Mouse (Mus musculus) midbrain, embryonic 15.5 days (tissue): Measurements from ENCODE around the gene Zbtb34. TPM values are rescaled to one million over a fixed set of nuclear protein-coding genes. Genes with fewer than 3 reads are reported as not detected.

Source experiments
- ATAC-seq: fragments of 200-750 bp; cut with Nextera tagmentation; replicated peaks from 2 replicates; pipeline ENCODE4 v1.8.0; 2017; ENCODE audit warnings: moderate TSS enrichment
- H3K27ac ChIP-seq: fragments of 300-500 bp; sonication (generic); 2 replicates; pipeline ENCODE4 v1.5.1; 2015; ENCODE audit warnings: mild to moderate bottlenecking, inconsistent platforms
- H3K27me3 ChIP-seq: fragments of 300-500 bp; sonication (generic); replicated peaks from 2 replicates; pipeline ENCODE4 v1.6.1; 2015; ENCODE audit warnings: inconsistent platforms
- H3K36me3 ChIP-seq: fragments of 300-500 bp; sonication (generic); replicated peaks from 2 replicates; pipeline ENCODE4 v1.6.1; 2015; ENCODE audit warnings: inconsistent platforms
- H3K4me1 ChIP-seq: fragments of 300-500 bp; sonication (generic); 2 replicates; pipeline ENCODE4 v1.6.1; 2015; ENCODE audit warnings: inconsistent platforms
- H3K4me2 ChIP-seq: fragments of 300-500 bp; sonication (generic); 2 replicates; pipeline ENCODE4 v1.6.1; 2015; ENCODE audit warnings: inconsistent platforms, mild to moderate bottlenecking, moderate library complexity
- H3K4me3 ChIP-seq: fragments of 300-500 bp; sonication (generic); 2 replicates; pipeline ENCODE4 v1.5.1; 2015; ENCODE audit warnings: mild to moderate bottlenecking, inconsistent platforms
- H3K9ac ChIP-seq: fragments of 300-500 bp; sonication (generic); 2 replicates; pipeline ENCODE4 v1.6.1; 2015; ENCODE audit warnings: mild to moderate bottlenecking, inconsistent platforms
- H3K9me3 ChIP-seq: fragments of 300-500 bp; sonication (generic); 2 replicates; pipeline ENCODE4 v1.6.1; 2016; ENCODE audit warnings: inconsistent platforms
- WGBS: fragments of 180-500 bp; shearing (Covaris S2); methylation state at CpG from one replicate; pipeline ENCODE4 v1.1.7; 2015; ENCODE audit warnings: mixed read lengths; 5-methylcytosine and 5-hydroxymethylcytosine counted together
- polyA plus RNA-seq: library from polyadenylated mRNA; unstranded; fragments of >200 nt; fragmentation: Nextera tagmentation; extraction: Ambion mirVana; gene quantifications from 2 replicates; pipeline ENCODE4 v1.2.1, GENCODE M21; 2015

Gene Zbtb34
- polyA plus RNA-seq, 1 experiment from 2014 or later: 8.7 TPM

DNA sequence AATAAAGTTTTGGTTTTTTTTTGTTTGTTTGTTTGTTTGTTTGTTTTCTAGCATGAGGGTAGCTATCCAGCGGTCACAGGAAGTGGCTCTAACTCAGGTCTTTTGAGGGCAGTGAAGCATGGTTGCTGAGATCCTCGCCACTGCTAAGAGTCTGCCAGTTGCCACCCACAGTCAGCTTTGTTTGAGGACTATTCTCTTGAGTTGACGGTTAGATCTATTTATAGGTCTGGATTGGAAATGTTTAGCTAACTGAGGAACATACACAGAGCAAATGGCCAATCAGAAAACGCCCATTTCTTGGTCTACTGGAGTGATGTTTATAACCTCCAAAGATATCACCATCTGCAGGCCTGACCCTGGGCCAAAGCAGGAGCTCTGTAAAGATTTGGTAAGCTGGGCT is 11.6 kb upstream of the Zbtb34 start:
- Histone ChIP-seq H3K27ac (no peak overlapping the region), H3K9me3 (no peaks in the 10 kb centered on the region), H3K4me3 (no peak overlapping the region), H3K36me3 (no peaks in the 10 kb centered on the region), H3K9ac (no peak overlapping the region), H3K27me3 (peaks cover 4% of the 10 kb centered on the region; the same call in 1 of the 2 replicates), H3K4me1 (peaks cover 16% of the 10 kb centered on the region), H3K4me2 (no peak overlapping the region)
- no peak for ATAC-seq
- WGBS: 55% methylated on average over 4 of the region's 4 CpGs

DNA sequence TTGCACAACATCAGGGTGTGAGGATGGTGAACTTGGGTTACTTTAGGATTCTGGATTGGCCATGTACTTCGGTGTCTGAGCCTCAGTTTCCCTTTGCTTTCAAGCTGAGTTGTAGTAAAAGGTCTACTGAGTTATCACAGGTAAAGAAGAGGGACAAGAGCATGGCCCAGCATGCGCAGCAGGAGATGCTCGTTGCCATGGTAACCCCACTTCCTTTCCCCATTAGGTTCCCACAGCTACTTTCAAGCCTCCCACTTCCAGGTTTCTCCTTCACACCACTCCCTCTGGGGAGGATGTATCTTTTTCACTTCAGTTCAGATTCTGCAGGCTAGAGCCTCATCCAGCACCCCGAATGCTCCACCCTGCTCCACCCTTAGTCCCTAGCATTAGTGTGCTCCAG is 9.8 kb upstream of the Zbtb34 start:
- H3K4me1 ChIP-seq: peaks cover 25% of the 10 kb centered on the region
- peak; percentile 44; the same call in 1 of the 2 replicates for ATAC-seq
- H3K4me3 ChIP-seq: no peak overlapping the region
- H3K36me3 ChIP-seq: no peaks in the 10 kb centered on the region
- H3K27me3 ChIP-seq: peaks cover 4% of the 10 kb centered on the region; the same call in 1 of the 2 replicates
- H3K9ac ChIP-seq: no peak overlapping the region
- H3K9me3 ChIP-seq: no peaks in the 10 kb centered on the region
- 22% methylated on average over 4 of the region's 4 CpGs for WGBS
- H3K4me2 ChIP-seq: no peak overlapping the region
- no peak overlapping the region for H3K27ac ChIP-seq

DNA sequence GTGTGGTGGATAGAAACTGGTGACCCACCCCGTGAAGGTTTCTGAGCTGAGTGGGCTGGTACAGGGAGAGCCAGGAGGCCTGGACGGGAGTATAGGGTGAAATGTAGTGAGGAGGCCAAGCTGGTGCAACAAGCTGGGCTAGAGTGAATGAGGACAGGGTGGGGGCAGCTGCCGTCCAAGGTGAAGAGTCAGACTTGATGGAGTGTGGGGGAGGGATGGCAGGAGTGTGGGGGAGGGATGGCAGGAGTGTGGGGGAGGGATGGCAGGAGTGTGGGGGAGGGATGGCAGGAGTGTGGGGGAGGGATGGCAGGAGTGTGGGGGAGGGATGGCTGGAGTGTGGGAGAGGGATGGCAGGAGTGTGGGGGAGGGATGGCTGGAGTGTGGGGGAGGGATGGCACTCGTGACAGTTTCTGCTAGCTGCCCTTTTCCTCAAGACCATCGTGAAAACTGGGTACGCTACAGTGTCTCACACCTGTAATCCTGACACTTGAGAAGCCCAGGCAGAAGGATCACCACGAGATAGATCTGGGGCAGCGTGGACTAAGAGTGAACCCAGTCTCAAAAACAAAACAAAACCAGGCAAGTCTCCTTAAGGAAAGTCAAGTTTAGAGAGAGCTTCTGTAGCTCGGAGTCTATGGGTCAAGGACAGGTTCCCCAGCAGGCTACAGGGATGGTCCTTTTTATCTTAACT is 9.0 kb upstream of the Zbtb34 start:
- H3K9ac ChIP-seq: no peak overlapping the region

GRCm38 (mm10) chr2:33439471-33439881 is 8.4 kb upstream of the Zbtb34 start:
- Histone ChIP-seq H3K27ac (no peak overlapping the region), H3K27me3 (peaks cover 4% of the 10 kb centered on the region; the same call in 1 of the 2 replicates), H3K36me3 (no peaks in the 10 kb centered on the region), H3K4me2 (no peak overlapping the region), H3K9me3 (no peaks in the 10 kb centered on the region), H3K4me1 (peaks cover 34% of the 10 kb centered on the region), H3K4me3 (no peak overlapping the region), H3K9ac (no peak overlapping the region)
- no peak for ATAC-seq
- WGBS: 9% methylated on average over 8 of the region's 8 CpGs

More for the DNA sequence above, 9.0 kb upstream of the Zbtb34 start:
- H3K4me2 ChIP-seq: no peak overlapping the region
- WGBS: 28% methylated on average over 9 of the region's 9 CpGs
- H3K36me3 ChIP-seq: no peaks in the 10 kb centered on the region
- ATAC-seq: no peak
- peaks cover 33% of the 10 kb centered on the region for H3K4me1 ChIP-seq
- H3K4me3 ChIP-seq: no peak overlapping the region
- peaks cover 4% of the 10 kb centered on the region; the same call in 1 of the 2 replicates for H3K27me3 ChIP-seq
- no peaks in the 10 kb centered on the region for H3K9me3 ChIP-seq
- no peak overlapping the region for H3K27ac ChIP-seq

DNA sequence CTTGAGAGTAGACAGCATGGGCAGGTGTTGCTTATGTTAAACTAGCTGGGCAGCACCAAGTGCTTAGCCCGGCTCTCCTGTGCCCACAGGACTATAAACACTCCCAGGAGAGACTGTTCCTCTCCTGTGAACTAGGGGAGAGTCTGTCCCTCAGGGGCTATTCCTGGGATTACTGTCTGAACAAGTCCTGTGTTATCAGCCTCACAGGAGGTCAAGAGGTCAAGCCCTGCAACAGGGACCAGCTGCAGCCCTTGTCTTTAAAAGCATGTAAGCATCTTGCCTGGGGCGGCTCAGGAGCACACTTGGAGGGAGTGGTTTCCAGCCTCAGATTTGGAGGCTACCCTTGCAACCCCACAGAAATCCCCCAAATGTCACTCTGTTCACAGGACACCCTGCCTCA is 7.3 kb upstream of the Zbtb34 start:
- Histone ChIP-seq H3K36me3 (no peaks in the 10 kb centered on the region), H3K9me3 (no peaks in the 10 kb centered on the region), H3K4me3 (no peak overlapping the region), H3K27ac (no peak overlapping the region), H3K4me1 (peaks cover 34% of the 10 kb centered on the region), H3K27me3 (peaks cover 4% of the 10 kb centered on the region; the same call in 1 of the 2 replicates), H3K4me2 (no peak overlapping the region), H3K9ac (no peak overlapping the region)
- ATAC-seq: no peak
- 27% methylated on average over 2 of the region's 2 CpGs for WGBS

DNA sequence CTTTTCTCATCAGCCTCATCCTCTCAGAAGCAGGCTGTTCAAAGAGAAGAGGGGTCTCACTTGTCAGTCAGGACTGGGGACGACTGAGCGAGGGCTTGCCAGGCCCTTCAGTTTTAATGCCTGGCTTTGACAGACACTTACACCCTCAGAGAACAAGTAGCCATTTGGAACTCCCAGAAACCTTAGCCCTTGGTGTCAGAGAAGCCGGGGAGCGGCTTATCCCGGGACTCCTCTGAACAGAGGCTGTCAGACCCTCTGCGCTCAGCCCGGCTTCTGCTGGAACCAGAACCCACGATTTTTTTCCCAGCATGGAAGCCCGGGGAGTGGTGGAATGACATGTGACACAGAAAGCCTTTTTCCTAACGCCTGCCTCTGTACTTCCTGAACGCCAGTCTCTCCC is 6.1 kb upstream of the Zbtb34 start:
- no peak overlapping the region for H3K4me3 ChIP-seq
- H3K4me2 ChIP-seq: no peak overlapping the region
- 27% methylated on average over 11 of the region's 11 CpGs for WGBS
- no peak overlapping the region for H3K9ac ChIP-seq
- no peak overlapping the region for H3K27ac ChIP-seq
- H3K36me3 ChIP-seq: no peaks in the 10 kb centered on the region
- peaks cover 4% of the 10 kb centered on the region; the same call in 1 of the 2 replicates for H3K27me3 ChIP-seq
- H3K4me1 ChIP-seq: peaks cover 34% of the 10 kb centered on the region
- H3K9me3 ChIP-seq: no peaks in the 10 kb centered on the region
- no peak for ATAC-seq

DNA sequence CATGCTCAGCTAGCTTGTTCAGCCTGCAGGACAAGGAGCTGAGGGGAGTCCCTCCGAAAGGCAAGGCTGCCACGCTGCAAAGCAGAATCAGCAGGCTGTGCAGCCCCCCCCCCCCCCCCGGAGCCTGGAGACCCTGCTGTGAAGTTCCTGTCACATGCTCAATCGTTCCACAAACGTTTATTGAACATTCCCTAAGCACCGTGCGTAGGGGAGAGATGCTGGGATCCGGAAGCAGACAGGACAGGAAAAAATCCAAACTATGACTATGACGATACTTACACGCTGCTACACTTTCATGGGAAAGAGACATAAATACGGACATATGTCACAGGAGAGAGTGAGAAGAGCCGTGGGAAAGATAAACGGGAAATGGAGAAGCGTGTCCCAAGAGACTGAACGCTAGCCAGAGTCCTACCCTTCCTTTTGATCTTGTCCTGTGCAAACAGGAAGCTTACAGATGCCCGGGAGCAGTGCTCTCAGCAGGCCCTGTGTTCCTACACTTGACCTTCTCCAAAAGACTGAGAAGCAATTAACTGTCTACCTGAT is 5.0 kb upstream of the Zbtb34 start:
- Histone ChIP-seq H3K9ac (no peak overlapping the region), H3K9me3 (no peaks in the 10 kb centered on the region), H3K27ac (peak overlapping the region; percentile 29; the same call in 1 of the 2 replicates), H3K4me1 (peaks cover 36% of the 10 kb centered on the region), H3K4me2 (peak overlapping the region; percentile 48), H3K4me3 (peak overlapping the region; percentile 20; the same call in 1 of the 2 replicates), H3K27me3 (peaks cover 4% of the 10 kb centered on the region; the same call in 1 of the 2 replicates), H3K36me3 (no peaks in the 10 kb centered on the region)
- 4% methylated on average over 16 of the region's 16 CpGs for WGBS
- peak; percentile 22; the same call in 1 of the 2 replicates for ATAC-seq

GRCm38 (mm10) chr2:33435036-33435650 is 4.0 kb upstream of the Zbtb34 start:
- no peak overlapping the region for H3K4me3 ChIP-seq
- 36% methylated on average over 8 of the region's 8 CpGs for WGBS
- H3K27ac ChIP-seq: no peak overlapping the region
- no peak overlapping the region for H3K9ac ChIP-seq
- H3K9me3 ChIP-seq: no peaks in the 10 kb centered on the region
- H3K4me1 ChIP-seq: peaks cover 33% of the 10 kb centered on the region
- H3K27me3 ChIP-seq: peaks cover 4% of the 10 kb centered on the region; the same call in 1 of the 2 replicates
- H3K4me2 ChIP-seq: peak overlapping the region; percentile 48; the same call in 1 of the 2 replicates
- no peaks in the 10 kb centered on the region for H3K36me3 ChIP-seq
- ATAC-seq: no peak

GRCm38 (mm10) chr2:33432877-33433276 is 1.8 kb upstream of the Zbtb34 start:
- Histone ChIP-seq H3K9ac (no peak overlapping the region), H3K4me2 (no peak overlapping the region), H3K27me3 (no peaks in the 10 kb centered on the region), H3K4me3 (no peak overlapping the region), H3K9me3 (no peaks in the 10 kb centered on the region), H3K36me3 (no peaks in the 10 kb centered on the region), H3K27ac (no peak overlapping the region), H3K4me1 (peaks cover 46% of the 10 kb centered on the region)
- WGBS: 61% methylated on average over 5 of the region's 5 CpGs
- ATAC-seq: no peak

GRCm38 (mm10) chr2:33430081-33430770 is 898 bp downstream of the Zbtb34 start:
- Histone ChIP-seq H3K9ac (peak overlapping the region; percentile 91), H3K4me1 (peaks cover 31% of the 10 kb centered on the region), H3K27ac (0 out of 2 replicates have a peak overlapping the region, but pooled peaks have one; percentile 53), H3K4me3 (peak overlapping the region; percentile 99), H3K4me2 (peak overlapping the region; percentile 90), H3K27me3 (no peaks in the 10 kb centered on the region), H3K9me3 (no peaks in the 10 kb centered on the region), H3K36me3 (no peaks in the 10 kb centered on the region)
- ATAC-seq: no peak
- WGBS: 8% methylated on average over 13 of the region's 13 CpGs

DNA sequence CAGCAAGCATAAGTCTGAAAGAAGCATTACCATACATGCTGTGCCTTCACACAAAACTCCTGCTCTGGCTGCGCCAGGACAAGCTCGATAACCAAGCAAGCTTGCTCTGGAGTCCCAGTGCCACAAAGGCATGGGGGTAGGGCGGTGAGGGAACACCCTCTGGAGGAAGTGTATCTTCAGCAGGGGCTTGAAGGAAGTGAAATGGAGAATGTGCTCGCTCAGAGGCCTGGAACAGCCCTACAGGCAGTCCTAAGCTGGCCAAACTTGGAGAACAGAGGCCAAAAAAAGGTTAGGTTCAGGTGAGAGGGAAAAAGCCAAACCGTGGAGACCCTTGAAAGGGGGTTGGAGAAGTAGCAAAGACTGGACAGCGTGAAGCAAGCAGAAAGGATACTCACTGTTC is 1.8 kb downstream of the Zbtb34 start:
- H3K9me3 ChIP-seq: no peaks in the 10 kb centered on the region
- peaks cover 28% of the 10 kb centered on the region for H3K4me1 ChIP-seq
- ATAC-seq: no peak
- no peaks in the 10 kb centered on the region for H3K27me3 ChIP-seq
- H3K4me3 ChIP-seq: peak overlapping the region; percentile 99
- no peak overlapping the region for H3K27ac ChIP-seq
- WGBS: 48% methylated on average over 6 of the region's 6 CpGs
- peak overlapping the region; percentile 90 for H3K4me2 ChIP-seq
- H3K36me3 ChIP-seq: no peaks in the 10 kb centered on the region
- no peak overlapping the region for H3K9ac ChIP-seq
